14 mouse cellular contexts compared by ENCODE assay signal in the genomic region with DNA sequence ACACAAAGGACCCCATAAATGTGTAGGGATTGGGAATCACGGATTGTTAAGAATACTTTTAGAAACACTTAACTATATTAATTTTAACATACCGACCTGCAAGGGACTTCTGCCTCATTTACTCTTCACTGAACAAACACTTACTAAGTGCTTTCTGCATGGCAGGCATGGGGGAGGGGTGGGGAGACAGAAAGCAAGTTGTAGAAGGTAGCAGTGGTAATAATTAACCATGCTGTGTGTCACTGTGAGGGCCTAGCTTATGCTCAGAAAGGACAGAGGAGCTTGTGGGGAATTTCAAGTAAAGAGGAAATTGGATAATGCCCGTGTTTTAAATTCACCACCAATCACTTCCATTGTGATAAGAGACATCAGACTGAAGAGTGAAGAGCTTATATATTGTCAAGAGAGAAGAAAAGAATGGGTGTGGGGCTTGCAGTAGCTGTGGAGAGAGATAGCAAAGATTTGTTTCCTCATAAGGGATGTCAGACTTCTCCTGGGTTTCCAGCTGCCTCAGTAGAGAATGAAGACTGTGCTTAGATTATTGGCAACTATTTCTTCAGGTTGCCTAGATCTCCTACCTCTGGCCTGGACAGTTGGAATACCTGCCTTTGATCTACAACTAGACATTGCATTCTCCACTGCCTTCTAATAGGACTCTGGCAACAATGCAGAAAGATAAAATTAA.
DNase-seq lines count a peak whose midpoint lies in the region; ATAC-seq lines count a peak whose summit lies in the region.
"Had no signal": no experiment of that assay in that cellular context is flagged by ENCODE, and none has a peak within 500 bp of the region (broad histone marks: within the 10 kb centered on the region; RNA-seq: fewer than 3 reads in every experiment).

No protein-coding gene starts in this region.

- H3K4me1 ChIP-seq in kidney, embryonic 16.5 days (ENCODE audit: insufficient read depth, low read length), result no peaks in the 10 kb centered on the region
- H3K4me1 ChIP-seq in liver, embryonic 13.5 days (replicated peaks), result no peaks in the 10 kb centered on the region
- H3K4me1 ChIP-seq: embryonic facial prominence, embryonic 13.5 days; hindbrain, embryonic 13.5 days had no signal

- no peaks in the 10 kb centered on the region for H3K36me3 ChIP-seq in kidney, embryonic 16.5 days (ENCODE audit: insufficient read depth, low read length)
- H3K36me3 ChIP-seq in liver, embryonic 13.5 days, result no peaks in the 10 kb centered on the region
- H3K36me3 ChIP-seq: embryonic facial prominence, embryonic 13.5 days; G1E; hindbrain, embryonic 13.5 days had no signal

- no peak overlapping the region for H3K4me2 ChIP-seq in kidney, embryonic 16.5 days (replicated peaks; ENCODE audit: low read depth, low read length)
- H3K4me2 ChIP-seq in liver, embryonic 13.5 days, result no peak overlapping the region
- H3K4me2 ChIP-seq: embryonic facial prominence, embryonic 13.5 days; hindbrain, embryonic 13.5 days; midbrain, embryonic 11.5 days had no signal

- H3K27me3 ChIP-seq in kidney, embryonic 16.5 days (ENCODE audit: insufficient read depth, low read length), result no peaks in the 10 kb centered on the region
- no peaks in the 10 kb centered on the region for H3K27me3 ChIP-seq in liver, embryonic 13.5 days
- H3K27me3 ChIP-seq: embryonic facial prominence, embryonic 13.5 days; hindbrain, embryonic 13.5 days had no signal

- H3K4me3 ChIP-seq in kidney, embryonic 16.5 days (ENCODE audit: low read length), result no peak overlapping the region
- H3K4me3 ChIP-seq in liver, embryonic 13.5 days (replicated peaks), result no peak overlapping the region
- H3K4me3 ChIP-seq: embryonic facial prominence, embryonic 13.5 days; hindbrain, embryonic 13.5 days; myocyte had no signal

- no peak overlapping the region for H3K27ac ChIP-seq in kidney, embryonic 16.5 days (ENCODE audit: low read length)
- H3K27ac ChIP-seq in liver, embryonic 13.5 days, result no peak overlapping the region
- H3K27ac ChIP-seq: embryonic facial prominence, embryonic 13.5 days; hindbrain, embryonic 13.5 days had no signal

- no peak overlapping the region for H3K9ac ChIP-seq in kidney, embryonic 16.5 days (replicated peaks; ENCODE audit: low read length)
- H3K9ac ChIP-seq in liver, embryonic 13.5 days, result no peak overlapping the region
- H3K9ac ChIP-seq: embryonic facial prominence, embryonic 13.5 days; hindbrain, embryonic 13.5 days had no signal

- DNase-seq in lung, postnatal 14 days, result peak; percentile 2
- DNase-seq in lung, postnatal 4 days, result no peak
- DNase-seq in liver, embryonic 13.5 days, result no peak
- no peak for DNase-seq in heart, adult 9 months (ENCODE audit: low spot score in 2 of 2)
- no peak for DNase-seq in Muller cell, postnatal 12 days (ENCODE audit: inconsistent ontology term)
- DNase-seq: lung, adult 2 months; thymus, postnatal 36 days had no signal

- peak; percentile 78; the same call in 1 of the 2 replicates for ATAC-seq in kidney, embryonic 16.5 days (ENCODE audit: low FRiP score, low TSS enrichment)
- ATAC-seq in liver, embryonic 13.5 days (ENCODE audit: low read depth), result peak; percentile 65; the same call in 1 of the 2 replicates
- ATAC-seq in inflammation-experienced regulatory T-cells, adult 6 months, result no peak

- no peaks in the 10 kb centered on the region for H3K9me3 ChIP-seq in kidney, embryonic 16.5 days (ENCODE audit: low read length)
- no peaks in the 10 kb centered on the region for H3K9me3 ChIP-seq in liver, embryonic 13.5 days (replicated peaks)
- H3K9me3 ChIP-seq: embryonic facial prominence, embryonic 13.5 days; hindbrain, embryonic 13.5 days had no signal

- WGBS in kidney, embryonic 16.5 days, result 50% methylated on average over 3 of the region's 3 CpGs
- WGBS in liver, embryonic 13.5 days (ENCODE audit: insufficient replicate concordance), result 38% methylated on average over 3 of the region's 3 CpGs
